Mouse (Mus musculus) small intestine, adult 2 months (tissue): ENCODE results near the gene Ube2j1. TPM values are rescaled to one million over a fixed set of nuclear protein-coding genes. Genes with fewer than 3 reads are reported as not detected.
A peak's percentile ranks its signal among the peaks of the same experiment; 100 is the strongest.
"Not testable (repeated sequence)": the region's sequence is repeated elsewhere in the genome, so short reads cannot be mapped to it uniquely, and the experiment has no call there.

Experiments
- H3K27ac ChIP-seq: fragments of 200-500 bp; 2 replicates; pipeline ENCODE4 v1.5.1; 2012; ENCODE audit warnings: low read depth, low read length, control low read depth, inconsistent platforms; ENCODE audit not compliant: insufficient read depth
- H3K27me3 ChIP-seq: fragments of 200-500 bp; 2 replicates; pipeline ENCODE4 v1.6.1; 2012; ENCODE audit warnings: mild to moderate bottlenecking, moderate library complexity, low read length, inconsistent platforms; ENCODE audit not compliant: control insufficient read depth, insufficient read depth
- H3K36me3 ChIP-seq: fragments of 200-500 bp; 2 replicates; pipeline ENCODE4 v1.6.1; 2012; ENCODE audit warnings: mild to moderate bottlenecking, low read length, control low read depth, inconsistent platforms; ENCODE audit not compliant: control insufficient read depth, insufficient read depth
- H3K4me1 ChIP-seq: fragments of 200-500 bp; 2 replicates; pipeline ENCODE4 v1.6.1; 2012; ENCODE audit warnings: low read length, inconsistent platforms, mixed read lengths; ENCODE audit not compliant: control insufficient read depth, insufficient read depth, insufficient read length
- H3K4me3 ChIP-seq: fragments of 200-500 bp; 2 replicates; pipeline ENCODE4 v1.5.1; 2012; ENCODE audit warnings: low read depth, mild to moderate bottlenecking, control low read depth, inconsistent platforms, low read length, moderate library complexity
- CTCF ChIP-seq: fragments of 200-500 bp; IDR thresholded peaks from 2 replicates; pipeline ENCODE4 v1.5.1; 2012; ENCODE audit warnings: low read depth, mild to moderate bottlenecking, control low read depth, inconsistent platforms, low read length, moderate library complexity, mixed read lengths; ENCODE audit not compliant: insufficient replicate concordance, insufficient read length; ENCODE audit errors: extremely low read depth
- POLR2A ChIP-seq: fragments of 200-500 bp; IDR thresholded peaks from 2 replicates; pipeline ENCODE4 v1.6.1; 2012; ENCODE audit warnings: low read depth, mild to moderate bottlenecking, control low read depth, inconsistent platforms, low read length, moderate library complexity
- WGBS: fragments of 180-500 bp; shearing (Covaris S2); methylation state at CpG from one replicate; pipeline ENCODE4 v1.1.7; 2018; 5-methylcytosine and 5-hydroxymethylcytosine counted together
- polyA plus RNA-seq: library from polyadenylated mRNA; depleted of rRNA; stranded (reverse); fragments of >200 nt; gene quantifications from 2 replicates; pipeline ENCODE4 v1.2.3, GENCODE M21; 2012

Gene Ube2j1
- polyA plus RNA-seq, 1 experiment = 18.5 TPM

DNA sequence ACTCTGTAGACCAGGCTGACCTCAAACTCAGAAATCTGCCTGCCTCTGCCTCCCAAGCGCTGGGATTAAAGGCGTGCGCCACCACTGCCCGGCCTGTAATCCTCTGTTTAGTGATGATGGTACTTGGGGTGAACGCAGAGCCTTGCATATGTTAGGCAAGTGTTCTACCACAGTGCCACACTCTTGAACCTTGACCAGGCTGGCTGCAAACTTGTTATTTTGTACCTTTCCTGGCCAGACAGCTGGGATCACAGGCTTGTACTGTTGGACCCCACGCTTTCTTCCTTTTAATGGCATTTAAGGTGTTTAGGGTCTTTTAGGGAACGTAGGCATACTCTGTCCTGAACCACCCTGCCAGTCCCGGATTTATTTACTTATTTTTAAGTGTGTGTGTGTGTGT, 32.2 kb upstream of the Ube2j1 start:
- 90% methylated on average over 8 of the region's 8 CpGs for WGBS
- H3K27me3 ChIP-seq = no peaks in the 10 kb centered on the region
- TF ChIP-seq POLR2A (no peak), CTCF (no peak)
- peaks cover 6% of the 10 kb centered on the region; the same call in 1 of the 2 replicates for H3K36me3 ChIP-seq
- 0 out of 2 replicates have a peak, but pooled peaks cover 2% of the 10 kb centered on the region for H3K4me1 ChIP-seq
- H3K27ac ChIP-seq = no peak overlapping the region
- no peak overlapping the region for H3K4me3 ChIP-seq

DNA sequence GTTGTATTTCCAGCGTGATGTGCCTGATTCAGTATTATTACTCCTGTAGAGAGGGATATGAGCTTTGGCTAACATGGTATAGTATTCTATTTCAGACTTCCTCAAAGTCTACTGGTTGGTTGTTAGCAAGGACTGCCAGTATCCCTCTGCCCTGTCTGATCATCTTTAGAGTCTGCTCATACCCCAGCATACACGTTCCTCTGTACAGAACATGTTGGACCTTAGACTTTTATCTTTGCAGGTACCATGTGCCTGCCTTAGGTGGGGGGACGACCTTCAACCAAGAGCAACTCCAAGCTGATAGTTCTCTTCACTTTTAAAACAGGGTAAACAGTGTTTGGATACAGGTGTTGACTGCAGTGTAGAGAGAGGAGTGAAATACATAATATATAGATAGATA, 29.1 kb upstream of the Ube2j1 start:
- Histone ChIP-seq H3K27me3 (no peaks in the 10 kb centered on the region), H3K27ac (no peak overlapping the region), H3K4me3 (no peak overlapping the region), H3K4me1 (peaks cover 5% of the 10 kb centered on the region; the same call in 1 of the 2 replicates), H3K36me3 (peaks cover 11% of the 10 kb centered on the region)
- TF ChIP-seq POLR2A (no peak), CTCF (no peak)
- 42% methylated on average over 3 of the region's 3 CpGs for WGBS

DNA sequence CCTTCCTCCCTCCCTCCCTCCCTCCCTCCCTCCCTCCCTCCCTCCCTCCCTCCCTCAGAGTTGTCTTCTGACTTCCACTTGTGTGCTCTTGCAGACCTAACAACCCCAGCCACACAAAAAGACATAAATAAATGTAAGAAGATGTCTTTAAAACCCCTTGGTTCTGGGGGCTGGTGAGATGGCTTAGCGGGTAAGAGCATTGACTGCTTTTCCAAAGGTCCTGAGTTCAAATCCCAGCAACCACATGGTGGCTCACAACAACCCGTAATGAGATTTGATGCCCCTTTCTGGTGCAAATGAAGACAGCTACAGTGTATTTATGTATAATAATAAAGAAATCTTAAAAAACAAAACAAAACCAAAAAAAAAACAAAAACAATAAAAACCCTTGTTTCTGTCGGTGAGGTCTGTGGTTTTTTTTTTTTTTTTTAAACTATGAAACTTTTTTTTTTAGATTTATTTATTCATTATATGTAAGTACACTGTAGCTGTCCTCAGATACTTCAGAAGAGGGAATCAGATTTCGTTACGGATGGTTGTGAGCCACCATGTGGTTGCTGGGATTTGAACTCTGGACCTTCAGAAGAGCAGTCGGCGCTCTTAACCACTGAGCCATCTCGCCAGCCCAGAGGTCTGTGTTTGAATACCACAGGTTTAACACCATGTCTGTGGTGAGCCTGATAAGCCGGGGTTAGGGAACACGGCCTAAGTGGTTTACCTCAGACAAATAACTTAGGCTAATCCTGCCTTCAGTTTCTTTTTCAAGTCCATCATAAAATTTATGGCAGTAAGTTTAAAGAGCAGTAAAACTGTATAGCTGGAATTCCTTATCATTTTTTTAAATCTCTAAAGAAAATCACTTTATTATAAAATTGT, 25.4 kb upstream of the Ube2j1 start:
- WGBS = 44% methylated on average over 10 of the region's 10 CpGs
- H3K36me3 ChIP-seq, H3K4me1 ChIP-seq, H3K27me3 ChIP-seq, H3K4me3 ChIP-seq: not testable (repeated sequence)
- H3K27ac ChIP-seq = peak overlapping the region; percentile 36; the same call in 1 of the 2 replicates

DNA sequence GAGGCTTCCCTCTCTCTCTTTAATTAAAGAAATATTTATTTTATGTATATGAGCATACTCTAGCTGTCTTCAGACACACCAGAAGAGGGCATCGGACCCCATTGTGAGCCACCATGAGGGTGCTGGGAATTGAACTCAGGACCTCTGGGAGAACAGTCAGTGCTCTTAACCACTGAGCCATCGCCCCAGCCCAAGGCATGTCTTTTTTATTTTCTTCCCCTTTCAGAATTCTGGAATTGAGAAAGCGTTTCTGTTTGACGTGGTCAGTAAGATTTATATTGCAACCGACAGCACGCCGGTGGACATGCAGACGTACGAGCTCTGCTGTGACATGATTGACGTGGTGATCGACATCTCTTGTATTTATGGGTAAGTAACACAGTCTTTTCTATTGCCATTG, 24.4 kb upstream of the Ube2j1 start:
- H3K36me3 ChIP-seq = peaks cover 13% of the 10 kb centered on the region
- peaks cover 9% of the 10 kb centered on the region; the same call in 1 of the 2 replicates for H3K4me1 ChIP-seq
- H3K27ac ChIP-seq = peak overlapping the region; percentile 67
- no peaks in the 10 kb centered on the region for H3K27me3 ChIP-seq
- 84% methylated on average over 11 of the region's 11 CpGs for WGBS
- TF ChIP-seq CTCF (no peak), POLR2A (no peak)
- no peak overlapping the region for H3K4me3 ChIP-seq

DNA sequence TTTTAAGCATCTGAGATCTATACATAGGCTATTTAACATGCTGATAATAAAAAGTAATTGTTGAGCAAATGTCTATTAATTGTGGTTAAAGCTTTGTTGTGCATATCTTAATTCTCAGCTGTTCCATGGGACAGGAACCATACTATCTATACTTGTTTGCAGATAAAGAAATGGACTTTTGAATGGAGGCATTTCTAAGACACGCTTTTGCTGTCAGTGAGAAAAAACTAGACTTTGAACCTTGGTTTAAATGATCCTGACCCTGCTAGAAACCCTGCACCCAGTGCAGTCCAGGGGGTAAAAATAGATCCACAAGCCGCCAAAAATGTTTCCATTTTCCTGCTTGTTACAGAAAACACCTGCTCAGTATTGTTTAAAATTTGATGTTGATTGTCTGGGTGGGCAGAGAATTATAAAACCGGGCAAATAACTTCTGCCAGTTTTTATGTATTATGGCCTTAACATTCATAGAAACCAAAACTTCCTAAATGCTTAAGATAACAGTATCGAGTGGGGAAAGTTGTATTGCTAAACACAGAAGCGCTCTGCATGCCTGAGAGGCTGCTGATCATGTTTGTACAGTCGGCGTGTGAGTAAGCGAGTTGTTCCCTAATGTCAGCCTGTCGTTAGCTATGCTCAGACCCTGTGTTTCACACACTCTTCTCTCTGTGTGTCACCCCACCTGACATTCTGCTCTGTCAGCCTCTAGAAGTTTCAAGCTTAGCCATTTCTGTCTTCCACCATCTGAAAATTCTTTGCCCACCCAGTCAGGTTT, 23.6 kb upstream of the Ube2j1 start:
- Histone ChIP-seq H3K4me1 (peaks cover 7% of the 10 kb centered on the region; the same call in 1 of the 2 replicates), H3K27me3 (no peaks in the 10 kb centered on the region), H3K4me3 (no peak overlapping the region), H3K27ac (peak overlapping the region; percentile 67), H3K36me3 (peaks cover 17% of the 10 kb centered on the region)
- TF ChIP-seq CTCF (no peak), POLR2A (no peak)
- 23% methylated on average over 9 of the region's 9 CpGs for WGBS

DNA sequence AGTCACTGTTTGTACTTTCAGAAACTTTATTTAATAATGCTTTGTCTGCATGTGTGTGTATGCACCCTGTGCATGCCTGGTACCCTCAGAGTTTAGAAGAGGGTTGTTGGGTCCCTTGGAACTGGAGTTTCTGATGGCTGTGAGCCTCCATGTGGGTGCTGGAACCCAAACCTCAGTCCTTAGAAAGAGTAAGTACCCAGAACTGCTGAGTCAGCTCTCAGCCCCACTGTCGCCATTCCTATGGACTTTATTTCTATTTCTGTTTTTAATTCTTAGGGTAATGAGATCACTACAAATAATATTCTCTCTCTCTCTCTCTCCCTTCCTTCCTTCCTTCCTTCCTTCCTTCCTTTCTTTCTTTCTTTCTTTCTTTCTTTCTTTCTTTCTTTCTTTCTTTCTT, 21.1 kb upstream of the Ube2j1 start:
- no peak overlapping the region for H3K4me3 ChIP-seq
- H3K27ac ChIP-seq = no peak overlapping the region
- WGBS = 97% methylated on average over 1 of the region's 1 CpGs
- H3K36me3 ChIP-seq = peaks cover 28% of the 10 kb centered on the region
- no peaks in the 10 kb centered on the region for H3K27me3 ChIP-seq
- TF ChIP-seq POLR2A = no peak
- no peak for TF ChIP-seq CTCF
- peaks cover 7% of the 10 kb centered on the region; the same call in 1 of the 2 replicates for H3K4me1 ChIP-seq

DNA sequence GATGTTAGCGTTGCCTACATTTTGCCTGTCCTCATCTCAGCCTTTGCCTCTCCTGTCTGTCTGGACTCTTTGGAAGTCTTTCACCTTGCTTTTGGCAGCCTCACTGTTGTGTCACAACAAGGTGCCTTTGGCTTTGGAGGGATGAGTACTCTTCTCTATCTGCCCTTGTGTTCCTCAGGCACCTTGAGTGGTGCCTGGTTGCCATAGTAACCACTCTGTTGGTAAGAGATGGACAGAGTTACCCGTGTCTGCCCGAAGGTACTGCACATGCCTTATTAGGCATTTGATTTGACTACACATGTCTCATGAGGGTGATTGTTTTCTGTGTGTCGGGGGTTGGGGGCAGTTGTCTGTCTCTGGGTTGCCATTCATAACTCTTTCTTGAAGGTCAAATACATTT, 18.7 kb upstream of the Ube2j1 start:
- 82% methylated on average over 4 of the region's 4 CpGs for WGBS
- TF ChIP-seq CTCF (no peak), POLR2A (no peak)

More for the DNA sequence above, 18.7 kb upstream of the Ube2j1 start:
- Histone ChIP-seq H3K36me3 (peaks cover 27% of the 10 kb centered on the region), H3K27me3 (no peaks in the 10 kb centered on the region), H3K27ac (no peak overlapping the region), H3K4me3 (no peak overlapping the region), H3K4me1 (peaks cover 3% of the 10 kb centered on the region; the same call in 1 of the 2 replicates)
